Mouse (Mus musculus): ENCODE measurements at regions not wholly inside any gene's neighbourhood (a gene's known extent, or its start where the extent isn't known, plus 50 kb on each side); places are given as distances from the start of the nearest gene placed in this dataset.

GRCm38 (mm10) chr4:50762759-50763158 is 453.7 kb upstream of the Cylc2 start:
- H3K9ac ChIP-seq (ENCODE audit: low read depth, low read length) = no peak overlapping the region
- no peak for ATAC-seq (ENCODE audit: low FRiP score, low TSS enrichment)
- no peak overlapping the region for H3K4me3 ChIP-seq (ENCODE audit: low read length)
- H3K36me3 ChIP-seq (ENCODE audit: control insufficient read depth, insufficient read depth, low read length) = no peaks in the 10 kb centered on the region
- no peaks in the 10 kb centered on the region for H3K27me3 ChIP-seq (ENCODE audit: control insufficient read depth, insufficient read depth, low read length)
- H3K4me1 ChIP-seq (ENCODE audit: control insufficient read depth, insufficient read depth, low read length) = no peaks in the 10 kb centered on the region
- no peak overlapping the region for H3K27ac ChIP-seq (ENCODE audit: low read depth, low read length)
- 56% methylated on average over 1 of the region's 1 CpGs for whole genome bisulfite sequencing
- no peaks in the 10 kb centered on the region for H3K9me3 ChIP-seq (ENCODE audit: control insufficient read depth, low read length)
- no peak overlapping the region for H3K4me2 ChIP-seq (replicated peaks; ENCODE audit: low read depth, low read length)

- Histone ChIP-seq H3K4me1 (ENCODE audit: control insufficient read depth, insufficient read depth, low read length) (no peaks in the 10 kb centered on the region), H3K36me3 (ENCODE audit: control insufficient read depth, insufficient read depth, low read length) (no peaks in the 10 kb centered on the region), H3K9me3 (ENCODE audit: control insufficient read depth, low read length) (no peaks in the 10 kb centered on the region), H3K27ac (ENCODE audit: low read depth, low read length) (peak overlapping the region; percentile 37; the same call in 1 of the 2 replicates), H3K4me3 (ENCODE audit: low read length) (no peak overlapping the region), H3K4me2 (replicated peaks; ENCODE audit: low read depth, low read length) (no peak overlapping the region), H3K9ac (ENCODE audit: low read depth, low read length) (no peak overlapping the region), H3K27me3 (ENCODE audit: control insufficient read depth, insufficient read depth, low read length) (no peaks in the 10 kb centered on the region)
- WGBS = 44% methylated on average over 3 of the region's 3 CpGs
- ATAC-seq (ENCODE audit: low FRiP score, low TSS enrichment) = 0 out of 2 replicates have a peak, but pooled peaks have one; percentile 60
Measured at GRCm38 (mm10) chr4:50763914-50764313, 452.6 kb upstream of the Cylc2 start.

- no peaks in the 10 kb centered on the region for H3K36me3 ChIP-seq (ENCODE audit: control insufficient read depth, insufficient read depth, low read length)
- H3K9ac ChIP-seq (ENCODE audit: low read depth, low read length) = no peak overlapping the region
- no peaks in the 10 kb centered on the region for H3K9me3 ChIP-seq (ENCODE audit: control insufficient read depth, low read length)
- no peak for ATAC-seq (ENCODE audit: low FRiP score, low TSS enrichment)
- no peak overlapping the region for H3K27ac ChIP-seq (ENCODE audit: low read depth, low read length)
- no peaks in the 10 kb centered on the region for H3K4me1 ChIP-seq (ENCODE audit: control insufficient read depth, insufficient read depth, low read length)
- H3K4me3 ChIP-seq (ENCODE audit: low read length) = no peak overlapping the region
- H3K4me2 ChIP-seq (replicated peaks; ENCODE audit: low read depth, low read length) = no peak overlapping the region
- H3K27me3 ChIP-seq (ENCODE audit: control insufficient read depth, insufficient read depth, low read length) = no peaks in the 10 kb centered on the region
Measured at GRCm38 (mm10) chr4:50772456-50772855, 444.0 kb upstream of the Cylc2 start.

Data from kidney, embryonic 14.5 days (tissue).